Mouse (Mus musculus): ENCODE measurements around the gene Gpr37.

GRCm38 (mm10) chr6:25710601-25711000 lies 20.1 kb upstream of the Gpr37 start:
- no peak for TF ChIP-seq CTCF (IDR thresholded peaks at IDR 0.05)
- no peak for TF ChIP-seq POLR2A (IDR thresholded peaks at IDR 0.05; ENCODE audit: insufficient read depth, low read depth, low read length)
- TF ChIP-seq EP300 (IDR thresholded peaks at IDR 0.05; ENCODE audit: insufficient read depth, low read depth, low read length): no peak
